Mouse (Mus musculus) MN1 (cell line): ENCODE data around the gene Cep128.

ENCODE experiments used
- DNase-seq: peaks from one replicate; pipeline ENCODE4 v3.0.0-alpha.2; 2016; ENCODE audit warnings: low spot score

Gene Cep128

GRCm38 (mm10) chr12:91307733-91308132, 76.5 kb downstream of the Cep128 start:
- DNase-seq: no peak

- DNase-seq: no peak
These were observed 78.4 kb downstream of the Cep128 start for GRCm38 (mm10) chr12:91305769-91306168.

- no peak for DNase-seq
These were observed 79.2 kb downstream of the Cep128 start for GRCm38 (mm10) chr12:91305038-91305437.

GRCm38 (mm10) chr12:91298700-91299099, 85.5 kb downstream of the Cep128 start:
- no peak for DNase-seq

GRCm38 (mm10) chr12:91295870-91296269, 88.3 kb downstream of the Cep128 start:
- DNase-seq: no peak

GRCm38 (mm10) chr12:91295436-91295835, 88.8 kb downstream of the Cep128 start:
- DNase-seq: no peak

- DNase-seq: no peak
These were observed 110.3 kb downstream of the Cep128 start for GRCm38 (mm10) chr12:91273936-91274335.

GRCm38 (mm10) chr12:91269634-91270033, 114.6 kb downstream of the Cep128 start:
- DNase-seq: no peak

GRCm38 (mm10) chr12:91268974-91269373, 115.2 kb downstream of the Cep128 start:
- no peak for DNase-seq

GRCm38 (mm10) chr12:91266014-91266413, 118.2 kb downstream of the Cep128 start:
- no peak for DNase-seq

- peak; percentile 7 for DNase-seq
These were observed 118.7 kb downstream of the Cep128 start for GRCm38 (mm10) chr12:91265462-91265861.

GRCm38 (mm10) chr12:91264828-91265355, 119.3 kb downstream of the Cep128 start:
- DNase-seq: no peak

- DNase-seq: no peak
These were observed 120.5 kb downstream of the Cep128 start for GRCm38 (mm10) chr12:91263705-91264104.

GRCm38 (mm10) chr12:91262801-91263200, 121.4 kb downstream of the Cep128 start:
- no peak for DNase-seq

- no peak for DNase-seq
These were observed 127.9 kb downstream of the Cep128 start for GRCm38 (mm10) chr12:91256334-91256733.

- no peak for DNase-seq
These were observed 129.4 kb downstream of the Cep128 start for GRCm38 (mm10) chr12:91254831-91255230.

- no peak for DNase-seq
These were observed 163.6 kb downstream of the Cep128 start for GRCm38 (mm10) chr12:91220609-91221008.

GRCm38 (mm10) chr12:91205550-91205949, 178.7 kb downstream of the Cep128 start:
- DNase-seq: no peak

GRCm38 (mm10) chr12:91204330-91204729, 179.9 kb downstream of the Cep128 start:
- no peak for DNase-seq

GRCm38 (mm10) chr12:91202496-91202895, 181.7 kb downstream of the Cep128 start:
- DNase-seq: no peak

- DNase-seq: no peak
These were observed 195.1 kb downstream of the Cep128 start for GRCm38 (mm10) chr12:91189111-91189510.

- DNase-seq: no peak
These were observed 198.6 kb downstream of the Cep128 start for GRCm38 (mm10) chr12:91185564-91185963.

GRCm38 (mm10) chr12:91184616-91185015, 199.6 kb downstream of the Cep128 start:
- DNase-seq: no peak

- DNase-seq: no peak
These were observed 200.3 kb downstream of the Cep128 start for GRCm38 (mm10) chr12:91183928-91184327.
